Mouse (Mus musculus) left cerebral cortex, adult 8-10 months (tissue): ENCODE data around the gene Baz2b. TPM values are rescaled to one million over a fixed set of nuclear protein-coding genes. Genes with fewer than 3 reads are reported as not detected.

Source experiments
- DNase-seq, 2 experiments: peaks; one replicate each; pipeline ENCODE4 v3.0.0; 2022; ENCODE audit warnings: low spot score in 2 of 2
- total RNA-seq, 4 experiments: library from RNA; stranded (reverse); gene quantifications; 2 replicates each; pipeline ENCODE4 v1.2.4; 2022

The Baz2b gene
- total RNA-seq: 10 to 100 TPM; 51.5 to 64.8 (median 61.7) TPM

DNA sequence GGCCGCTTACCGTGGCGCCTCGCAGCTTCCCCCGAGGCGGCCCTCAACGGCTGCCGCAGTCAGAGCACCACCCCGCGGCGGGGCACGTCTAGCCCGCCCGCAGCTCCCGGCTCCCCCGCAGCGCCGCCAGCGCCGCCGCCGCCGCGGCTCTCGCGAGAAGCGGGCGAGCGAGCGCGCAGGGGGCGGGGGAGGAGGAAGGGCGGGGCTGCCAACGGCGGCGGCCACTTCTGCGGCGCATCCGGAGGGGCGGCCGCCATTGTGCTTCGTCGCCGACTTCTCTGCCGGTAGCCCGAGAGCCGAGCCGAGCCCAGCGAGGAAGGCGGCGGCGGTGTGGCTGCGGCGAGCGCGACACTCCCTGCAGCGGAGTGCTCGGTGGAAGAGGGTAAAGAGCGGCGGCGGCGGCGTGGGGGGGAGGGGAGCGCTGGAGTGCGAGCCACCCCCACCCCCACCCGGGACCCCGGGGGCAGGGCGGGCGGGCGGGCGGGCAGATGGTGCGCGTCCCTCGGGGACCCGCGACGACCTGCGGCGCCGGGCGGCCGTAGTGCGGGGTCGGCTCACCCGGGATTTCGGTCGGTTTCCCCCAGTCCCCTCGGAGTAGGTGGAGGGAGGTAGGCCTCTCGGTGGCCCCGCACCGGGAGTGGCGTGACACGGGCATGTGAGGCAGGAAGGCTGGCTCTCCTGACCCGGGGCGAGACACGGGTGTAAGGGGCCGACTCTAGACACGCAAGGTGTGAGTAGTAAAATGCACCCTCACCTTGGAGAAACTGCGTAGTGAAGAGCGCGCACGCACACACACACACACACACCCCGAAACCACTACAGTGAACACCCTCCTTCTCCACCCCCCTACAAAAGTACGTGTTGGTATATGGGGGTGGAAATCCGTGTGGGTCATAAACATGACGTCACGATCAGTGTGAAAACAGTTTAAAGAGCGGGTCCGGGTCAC, at the start of gene Baz2b, which contains the start of gene March7:
TSS of gene Baz2b (minus strand) at position 137 of the 949 bp plus-strand sequence.
TSS of gene March7 (plus strand) at position 185 of the 949 bp plus-strand sequence.
- peak; percentile 63 to 79 for DNase-seq

DNA sequence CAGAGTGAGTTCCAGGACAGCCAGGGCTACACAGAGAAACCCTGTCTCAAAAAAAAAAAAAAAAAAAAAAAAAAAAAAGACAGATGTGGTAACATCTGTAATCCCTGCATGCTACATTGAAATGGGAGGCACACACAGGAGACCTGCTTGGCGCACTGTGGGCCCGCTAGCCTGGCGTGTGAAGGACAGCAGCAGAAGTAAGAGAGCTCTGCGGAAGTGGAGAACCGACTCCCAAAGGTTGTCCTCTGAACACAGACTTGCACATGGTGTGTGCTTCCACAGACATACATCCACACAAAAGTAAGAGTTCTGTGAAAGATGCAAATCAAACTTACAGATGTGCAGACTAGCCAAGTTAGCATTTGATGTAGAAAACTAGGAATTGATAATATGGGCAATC, 49.5 kb upstream of the Baz2b start:
- DNase-seq: no peak

DNA sequence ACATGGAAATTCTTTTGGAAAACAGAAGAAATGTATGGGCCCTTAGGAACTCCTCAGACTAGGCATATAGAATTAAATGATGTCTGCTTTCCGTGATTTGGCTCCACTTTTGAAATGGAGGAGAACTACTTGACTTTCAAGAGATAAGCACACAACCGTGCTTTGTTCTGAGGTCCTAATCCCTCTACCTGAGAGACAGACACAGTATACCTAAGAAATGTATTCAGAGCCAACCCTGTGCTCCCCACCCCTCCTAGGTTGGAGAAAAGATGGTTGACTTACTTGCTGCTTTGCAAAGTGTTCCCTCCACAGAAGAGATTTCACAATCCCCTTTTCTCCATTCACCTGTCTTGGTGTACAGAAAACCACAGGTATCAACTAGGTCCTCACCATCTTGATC, 47.1 kb upstream of the Baz2b start:
- no peak for DNase-seq

GRCm38 (mm10) chr2:60253506-60253905, 43.9 kb upstream of the Baz2b start:
- DNase-seq: peak in 1 of 2 experiments; percentile 17

- DNase-seq: no peak
Measured at GRCm38 (mm10) chr2:60252782-60253181, 43.1 kb upstream of the Baz2b start.

- no peak for DNase-seq
Measured at GRCm38 (mm10) chr2:60234506-60234905, 24.9 kb upstream of the Baz2b start.

- no peak for DNase-seq
Measured at GRCm38 (mm10) chr2:60233147-60233546, 23.5 kb upstream of the Baz2b start.

DNA sequence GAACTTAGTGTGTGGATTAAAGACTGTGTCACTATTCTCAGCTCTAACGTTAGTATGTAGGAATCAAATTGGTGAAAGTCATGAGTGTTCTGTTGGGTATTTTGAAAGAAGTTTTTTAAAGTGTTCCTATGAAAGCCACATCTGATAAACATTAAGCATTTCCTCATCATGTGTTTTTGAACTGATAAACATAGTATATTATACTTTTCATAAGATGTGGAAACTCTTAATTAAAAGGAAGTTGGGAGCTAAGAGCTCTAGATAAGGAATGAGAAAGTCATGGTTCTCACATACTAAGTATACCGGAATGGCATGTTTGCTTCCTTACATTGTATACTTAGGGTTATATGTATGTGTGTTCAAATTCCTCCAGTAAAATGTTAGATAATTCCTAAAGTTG, 20.7 kb upstream of the Baz2b start:
- no peak for DNase-seq

GRCm38 (mm10) chr2:60228470-60228869, 18.8 kb upstream of the Baz2b start:
- no peak for DNase-seq

DNA sequence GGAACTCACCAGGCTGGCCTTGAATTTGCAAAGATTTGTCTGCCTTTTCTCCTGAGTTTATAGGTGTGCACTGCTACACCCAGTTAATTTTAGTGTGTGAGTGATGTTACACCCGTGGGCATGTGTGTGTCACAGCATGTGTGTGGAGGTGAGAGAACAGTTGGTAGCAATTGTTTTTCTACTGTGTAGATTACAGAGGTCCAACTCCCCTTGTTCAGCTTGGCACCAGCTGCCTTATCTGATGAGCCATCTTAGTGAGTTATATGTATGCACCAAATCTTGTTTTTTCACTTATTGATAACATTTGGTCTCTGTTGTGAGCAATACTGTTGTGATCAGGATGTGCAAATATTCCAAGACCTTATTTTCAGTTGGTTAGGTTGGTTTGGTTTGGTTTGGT, 13.8 kb upstream of the Baz2b start:
- DNase-seq: no peak

DNA sequence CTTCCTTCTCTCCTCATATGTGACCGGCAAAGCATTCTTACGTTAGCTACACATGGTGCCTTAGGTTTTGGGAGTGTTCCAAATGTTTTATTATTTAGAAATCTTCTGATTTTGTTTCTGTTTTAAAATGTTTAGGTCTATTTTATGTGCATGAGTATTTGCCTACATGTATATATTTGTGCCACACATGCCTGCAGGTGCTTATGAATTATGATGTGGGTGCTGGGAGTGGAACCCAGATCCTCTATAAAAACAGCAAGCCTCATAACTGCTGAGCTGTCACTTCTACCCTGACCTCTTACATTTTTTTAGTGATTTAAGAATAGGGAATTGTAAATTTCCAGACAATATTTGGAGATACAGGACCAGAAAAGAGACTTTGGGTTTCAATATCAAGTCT, 12.3 kb upstream of the Baz2b start:
- no peak for DNase-seq

- DNase-seq: no peak
Measured at GRCm38 (mm10) chr2:60221236-60221635, 11.6 kb upstream of the Baz2b start.

GRCm38 (mm10) chr2:60217620-60218019, 8.0 kb upstream of the Baz2b start:
- no peak for DNase-seq

DNA sequence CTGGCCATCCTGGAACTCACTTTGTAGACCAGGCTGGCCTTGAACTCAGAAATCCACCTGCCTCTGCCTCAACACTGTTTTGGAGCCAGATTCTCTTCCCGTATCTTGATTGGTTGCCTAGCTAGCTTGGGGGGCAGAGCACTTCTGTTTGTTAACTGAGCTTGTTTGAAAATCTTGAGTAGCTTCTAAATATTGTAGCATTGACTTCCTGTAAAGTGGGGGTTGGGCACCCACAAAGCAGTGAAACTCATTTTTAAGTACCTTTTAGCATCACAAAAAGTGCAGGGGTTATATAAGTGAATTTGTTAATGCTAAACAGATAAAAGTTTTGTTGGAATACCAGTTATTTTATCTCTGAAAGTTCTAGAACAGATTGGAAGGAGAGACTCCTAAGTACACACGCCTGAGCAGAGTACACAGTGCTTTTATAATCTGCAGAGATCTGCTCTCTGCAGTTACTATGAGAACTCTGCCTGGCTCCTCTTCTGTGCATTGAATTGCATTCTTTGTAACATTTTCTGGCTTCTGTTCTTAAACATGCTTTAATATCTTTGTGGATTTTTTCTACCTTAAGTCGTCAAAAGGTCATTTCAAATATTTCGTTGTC, 7.0 kb upstream of the Baz2b start:
- no peak for DNase-seq

GRCm38 (mm10) chr2:60214683-60215082, 5.0 kb upstream of the Baz2b start:
- DNase-seq: no peak

- no peak for DNase-seq
Measured at GRCm38 (mm10) chr2:60212488-60212887, 2.8 kb upstream of the Baz2b start.

DNA sequence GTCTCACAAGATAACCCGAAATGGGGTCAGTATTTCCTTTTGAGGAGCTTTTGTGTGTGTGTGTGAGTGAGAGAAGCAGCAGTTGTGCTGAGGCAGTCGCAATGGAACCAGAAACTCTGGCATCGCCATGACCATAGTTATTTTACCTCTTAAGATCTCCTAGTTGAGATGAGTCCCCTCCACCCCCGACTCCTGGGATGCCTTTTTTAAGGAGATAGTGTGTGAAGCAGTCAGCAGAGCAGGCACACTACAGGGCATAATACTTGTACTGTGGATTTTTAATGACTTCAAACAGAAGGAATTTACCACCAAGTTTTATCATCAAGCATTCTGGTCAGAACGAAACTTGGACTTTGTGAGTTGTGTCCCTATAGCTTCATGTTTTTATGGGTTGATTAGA, 1.2 kb upstream of the Baz2b start:
- no peak for DNase-seq

GRCm38 (mm10) chr2:60209122-60209611, 472 bp downstream of the Baz2b start:
- DNase-seq: peak; percentile 21 to 44

DNA sequence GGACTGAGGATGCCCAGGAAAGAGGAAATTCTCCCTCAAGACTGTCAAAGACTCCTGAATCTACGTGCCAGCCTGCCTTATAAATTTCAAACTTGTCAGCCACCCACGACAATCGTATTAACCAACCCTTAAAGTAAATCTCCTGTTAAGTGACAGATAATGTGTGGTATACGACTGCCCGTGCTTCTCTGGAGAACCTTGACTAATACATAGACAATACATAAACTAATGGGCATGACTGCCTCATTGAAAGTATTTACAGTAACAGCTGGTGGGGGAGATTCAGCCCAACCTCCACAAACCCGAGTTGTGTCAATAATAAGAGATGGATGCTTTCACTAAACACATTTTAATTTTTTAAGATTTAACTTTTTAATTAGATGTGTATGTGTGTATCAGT, 3.8 kb downstream of the Baz2b start:
- no peak for DNase-seq

DNA sequence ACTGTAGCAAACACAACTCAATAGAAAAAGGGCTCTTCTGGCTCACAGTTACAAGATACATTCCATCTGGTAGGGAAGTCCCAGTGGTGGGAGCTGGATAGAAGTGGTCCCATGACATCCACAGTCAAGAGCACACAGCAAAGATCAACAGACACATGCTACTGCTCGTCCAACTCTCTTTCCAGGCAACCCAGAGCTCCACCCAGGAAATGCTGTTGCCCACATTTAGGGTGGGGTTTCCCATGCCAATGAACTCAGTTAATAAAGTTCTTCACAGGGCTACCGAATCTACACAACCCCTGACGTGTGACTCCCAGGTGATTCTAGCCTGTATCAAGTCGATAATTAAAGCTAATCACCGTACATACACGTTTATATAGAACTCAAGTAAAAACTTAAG, 5.5 kb downstream of the Baz2b start:
- no peak for DNase-seq

- no peak for DNase-seq
Measured at GRCm38 (mm10) chr2:60203733-60204132, 5.9 kb downstream of the Baz2b start.

DNA sequence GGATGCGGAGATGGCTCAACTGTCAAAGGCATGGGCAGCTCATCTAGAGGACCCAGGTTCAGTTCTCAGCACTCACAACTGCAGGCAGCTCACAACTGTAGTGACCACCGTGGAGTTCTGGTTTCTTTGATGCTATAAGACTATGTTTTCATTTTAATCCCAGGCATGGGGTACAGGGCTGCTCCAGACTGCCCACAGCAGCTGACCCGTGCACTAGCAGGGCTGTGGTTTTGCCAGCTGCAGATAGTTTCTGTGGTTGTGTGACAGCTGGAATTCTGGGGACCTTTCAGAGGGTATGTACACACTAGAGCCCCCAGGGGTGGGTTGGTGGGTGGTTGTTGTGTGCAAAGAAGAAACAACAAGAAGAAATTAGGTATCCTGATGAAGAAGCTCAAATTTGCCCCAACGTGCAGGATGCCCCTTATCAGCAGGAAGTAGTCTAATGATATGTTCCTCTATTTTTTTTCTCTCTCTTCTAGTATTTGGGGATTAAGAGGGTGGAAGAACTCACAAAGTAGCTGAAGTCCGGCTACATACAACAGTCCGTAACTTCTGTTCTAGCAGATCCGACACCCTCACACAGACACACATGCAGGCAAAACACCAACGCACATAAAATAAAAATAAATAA, 6.6 kb downstream of the Baz2b start:
- no peak for DNase-seq
